Mouse (Mus musculus) liver, adult 2 months (tissue): ENCODE results near the gene Gja10. TPM values are rescaled to one million over a fixed set of nuclear protein-coding genes. Genes with fewer than 3 reads are reported as not detected.

ENCODE experiments used
- DNase-seq: peaks from one replicate; pipeline ENCODE4 v3.0.0-alpha.2; 2011; ENCODE audit warnings: low read depth, low spot score; ENCODE audit errors: extremely low read depth
- H3K27ac ChIP-seq: fragments of 200-500 bp; replicated peaks from 2 replicates; pipeline ENCODE4 v1.5.1; 2012; ENCODE audit warnings: low read depth, mild to moderate bottlenecking, control low read depth, inconsistent platforms, low read length; ENCODE audit not compliant: insufficient read depth
- H3K27me3 ChIP-seq: fragments of 200-500 bp; 2 replicates; pipeline ENCODE4 v1.6.1; 2012; ENCODE audit warnings: mild to moderate bottlenecking, moderate library complexity, low read length, inconsistent platforms; ENCODE audit not compliant: control insufficient read depth, insufficient read depth
- H3K36me3 ChIP-seq: fragments of 200-500 bp; 2 replicates; pipeline ENCODE4 v1.6.1; 2012; ENCODE audit warnings: low read length, inconsistent platforms; ENCODE audit not compliant: control insufficient read depth, insufficient read depth
- H3K4me1 ChIP-seq: fragments of 200-500 bp; 2 replicates; pipeline ENCODE4 v1.6.1; 2011; ENCODE audit warnings: low read length; ENCODE audit not compliant: control insufficient read depth, insufficient read depth
- H3K4me3 ChIP-seq: fragments of 200-500 bp; 2 replicates; pipeline ENCODE4 v1.5.1; 2011; ENCODE audit warnings: low read depth, mild to moderate bottlenecking, control low read depth, low read length, moderate library complexity; ENCODE audit not compliant: insufficient read depth
- H3K79me2 ChIP-seq: fragments of 200-500 bp; 2 replicates; pipeline ENCODE4 v1.6.1; 2012; ENCODE audit warnings: inconsistent platforms, mild to moderate bottlenecking, low read length, moderate library complexity; ENCODE audit not compliant: control insufficient read depth, insufficient read depth
- H3K9ac ChIP-seq: fragments of 200-500 bp; 2 replicates; pipeline ENCODE4 v1.6.1; 2012; ENCODE audit warnings: low read depth, mild to moderate bottlenecking, control low read depth, inconsistent platforms, low read length
- CTCF ChIP-seq: fragments of 200-500 bp; IDR thresholded peaks from 2 replicates; pipeline ENCODE4 v1.5.1; 2011; ENCODE audit warnings: low read depth, low read length, control low read depth
- POLR2A ChIP-seq: fragments of 200-500 bp; IDR thresholded peaks from 2 replicates; pipeline ENCODE4 v1.6.1; 2011; ENCODE audit warnings: low read length, control low read depth; ENCODE audit not compliant: insufficient read depth; ENCODE audit errors: extremely low read depth
- WGBS: fragments of 180-500 bp; shearing (Covaris S2); methylation state at CpG from one replicate; pipeline ENCODE4 v1.1.7; 2018; 5-methylcytosine and 5-hydroxymethylcytosine counted together
- polyA plus RNA-seq: library from polyadenylated mRNA; depleted of rRNA; stranded (reverse); fragments of >200 nt; gene quantifications from 2 replicates; pipeline ENCODE4 v1.2.3, GENCODE M21; 2012
- total RNA-seq: library from RNA; depleted of rRNA; stranded (reverse); fragments of >200 nt; gene quantifications from 2 replicates; pipeline ENCODE4 v1.2.3, GENCODE M21; 2014

Gja10 gene
- total and polyA plus RNA-seq, 2 experiments, result 0.07 to 0.18 TPM

- peak overlapping the region; percentile 33; the same call in 1 of the 2 replicates for H3K27ac ChIP-seq
- no peaks in the 10 kb centered on the region for H3K27me3 ChIP-seq
- peak; percentile 80 for DNase-seq
- TF ChIP-seq CTCF, result no peak
- no peak for TF ChIP-seq POLR2A
- H3K36me3 ChIP-seq, result 0 out of 2 replicates have a peak, but pooled peaks cover 2% of the 10 kb centered on the region
- H3K4me1 ChIP-seq, result peaks cover 26% of the 10 kb centered on the region
- WGBS, result 43% methylated on average over 5 of the region's 5 CpGs
- no peak overlapping the region for H3K9ac ChIP-seq
- H3K79me2 ChIP-seq, result no peaks in the 10 kb centered on the region
- H3K4me3 ChIP-seq, result no peak overlapping the region
Observed at GRCm38 (mm10) chr4:32573586-32573985, 29.0 kb downstream of the Gja10 start.

GRCm38 (mm10) chr4:32572118-32572517 lies 30.4 kb downstream of the Gja10 start:
- H3K9ac ChIP-seq, result no peak overlapping the region
- no peaks in the 10 kb centered on the region for H3K79me2 ChIP-seq
- DNase-seq, result peak; percentile 76
- H3K36me3 ChIP-seq, result 0 out of 2 replicates have a peak, but pooled peaks cover 2% of the 10 kb centered on the region
- WGBS, result 14% methylated on average over 1 of the region's 1 CpGs
- H3K4me1 ChIP-seq, result peaks cover 26% of the 10 kb centered on the region
- peak; percentile 28; the same call in 1 of the 2 replicates for TF ChIP-seq CTCF
- no peak for TF ChIP-seq POLR2A
- no peaks in the 10 kb centered on the region for H3K27me3 ChIP-seq
- 0 out of 2 replicates have a peak overlapping the region, but pooled peaks have one; percentile 34 for H3K27ac ChIP-seq
- no peak overlapping the region for H3K4me3 ChIP-seq

GRCm38 (mm10) chr4:32571441-32571840 lies 31.1 kb downstream of the Gja10 start:
- H3K79me2 ChIP-seq, result no peaks in the 10 kb centered on the region
- H3K9ac ChIP-seq, result peak overlapping the region; percentile 2; the same call in 1 of the 2 replicates
- H3K4me1 ChIP-seq, result peaks cover 26% of the 10 kb centered on the region
- H3K27me3 ChIP-seq, result no peaks in the 10 kb centered on the region
- 0 out of 2 replicates have a peak, but pooled peaks cover 2% of the 10 kb centered on the region for H3K36me3 ChIP-seq
- H3K27ac ChIP-seq, result peak overlapping the region; percentile 89
- 0 out of 2 replicates have a peak overlapping the region, but pooled peaks have one; percentile 2 for H3K4me3 ChIP-seq
- TF ChIP-seq POLR2A, result no peak
- TF ChIP-seq CTCF, result no peak
- 5% methylated on average over 3 of the region's 3 CpGs for WGBS
- DNase-seq, result peak; percentile 94

- peaks cover 26% of the 10 kb centered on the region for H3K4me1 ChIP-seq
- no peak for TF ChIP-seq CTCF
- H3K27ac ChIP-seq, result peak overlapping the region; percentile 89
- 23% methylated on average over 8 of the region's 8 CpGs for WGBS
- peak; percentile 99 for DNase-seq
- 0 out of 2 replicates have a peak overlapping the region, but pooled peaks have one; percentile 2 for H3K4me3 ChIP-seq
- H3K27me3 ChIP-seq, result no peaks in the 10 kb centered on the region
- H3K36me3 ChIP-seq, result no peaks in the 10 kb centered on the region
- H3K79me2 ChIP-seq, result no peaks in the 10 kb centered on the region
- H3K9ac ChIP-seq, result no peak overlapping the region; the same call in 1 of the 2 replicates
Observed at GRCm38 (mm10) chr4:32570939-32571317, 31.6 kb downstream of the Gja10 start.

GRCm38 (mm10) chr4:32569995-32570938 lies 32.3 kb downstream of the Gja10 start:
- H3K9ac ChIP-seq, result peak overlapping the region; percentile 68

GRCm38 (mm10) chr4:32569054-32569453 lies 33.5 kb downstream of the Gja10 start:
- H3K27me3 ChIP-seq, result no peaks in the 10 kb centered on the region
- no peak overlapping the region for H3K4me3 ChIP-seq
- no peaks in the 10 kb centered on the region for H3K79me2 ChIP-seq
- 83% methylated on average over 4 of the region's 4 CpGs for WGBS
- H3K36me3 ChIP-seq, result no peaks in the 10 kb centered on the region
- DNase-seq, result no peak
- peak overlapping the region; percentile 40; the same call in 1 of the 2 replicates for H3K9ac ChIP-seq
- H3K27ac ChIP-seq, result peak overlapping the region; percentile 79
- H3K4me1 ChIP-seq, result peaks cover 29% of the 10 kb centered on the region
- no peak for TF ChIP-seq POLR2A

More at GRCm38 (mm10) chr4:32569995-32570938, 32.3 kb downstream of the Gja10 start:
- H3K27ac ChIP-seq, result peak overlapping the region; percentile 89
- peaks cover 27% of the 10 kb centered on the region for H3K4me1 ChIP-seq
- no peaks in the 10 kb centered on the region for H3K79me2 ChIP-seq
- TF ChIP-seq CTCF (no peak), POLR2A (no peak)
- peak overlapping the region; percentile 27 for H3K4me3 ChIP-seq
- no peaks in the 10 kb centered on the region for H3K27me3 ChIP-seq
- 16% methylated on average over 17 of the region's 17 CpGs for WGBS
- no peaks in the 10 kb centered on the region for H3K36me3 ChIP-seq
- peak; percentile 98 for DNase-seq
